Mouse (Mus musculus): ENCODE results near the gene Sh2b2.

DNA sequence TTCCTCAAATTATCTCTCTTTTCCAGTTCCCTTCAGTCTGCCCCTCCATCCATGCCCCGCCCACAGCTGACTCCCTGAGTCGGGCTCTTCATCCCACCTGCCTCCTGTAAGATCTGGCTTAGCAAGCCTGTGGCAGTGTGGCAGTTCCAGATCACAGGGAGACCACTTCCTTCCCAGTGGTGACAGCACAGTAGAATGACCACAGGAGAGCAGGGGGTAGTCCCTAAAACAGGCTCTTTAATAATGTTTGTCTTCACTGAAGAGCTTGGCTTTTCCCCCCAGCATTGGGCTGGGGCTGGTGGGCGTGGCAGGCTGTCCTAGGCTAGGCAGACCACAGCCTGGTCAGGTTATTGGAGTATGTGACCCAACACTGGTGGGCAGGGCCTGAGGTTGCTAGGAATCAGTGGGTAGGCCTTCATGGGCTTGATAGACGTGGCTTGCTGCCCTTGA, 28.4 kb downstream of the Sh2b2 start:
- TF ChIP-seq CTCF (conservative IDR thresholded peaks at IDR 0.05; ENCODE audit: insufficient read depth, insufficient read length, low read depth, low read length) (no peak), POLR2A (IDR thresholded peaks at IDR 0.05; ENCODE audit: low read depth, low read length) (no peak)

All from kidney, adult 2 months (tissue).